Mouse (Mus musculus) frontal cortex, postnatal 36 days (tissue): ENCODE data around the gene Rin3.
A peak's percentile ranks its signal among the peaks of the same experiment; 100 is the strongest.

Source experiments
- DNase-seq, 2 experiments: peaks; one replicate each; pipeline ENCODE4 v3.0.0; 2022; ENCODE audit warnings: low spot score in 2 of 2

The Rin3 gene

GRCm38 (mm10) chr12:102369488-102370235 is 86.8 kb downstream of the Rin3 start:
- DNase-seq = no peak

- no peak for DNase-seq
Measured at GRCm38 (mm10) chr12:102370931-102371500, 88.2 kb downstream of the Rin3 start.

- no peak for DNase-seq
Measured at GRCm38 (mm10) chr12:102372322-102372721, 89.5 kb downstream of the Rin3 start.

GRCm38 (mm10) chr12:102382180-102382579 is 99.3 kb downstream of the Rin3 start:
- DNase-seq = no peak

- DNase-seq = no peak
Measured at GRCm38 (mm10) chr12:102383288-102383687, 100.4 kb downstream of the Rin3 start.

GRCm38 (mm10) chr12:102384819-102385218 is 102.0 kb downstream of the Rin3 start:
- DNase-seq = peak; percentile 49 to 57

GRCm38 (mm10) chr12:102387219-102387917 is 104.5 kb downstream of the Rin3 start:
- peak; percentile 89 to 92 for DNase-seq

- DNase-seq = no peak
Measured at GRCm38 (mm10) chr12:102390042-102390441, 107.2 kb downstream of the Rin3 start.

- DNase-seq = no peak
Measured at GRCm38 (mm10) chr12:102391109-102391508, 108.3 kb downstream of the Rin3 start.

- DNase-seq = no peak
Measured at GRCm38 (mm10) chr12:102391982-102392381, 109.1 kb downstream of the Rin3 start.

- no peak for DNase-seq
Measured at GRCm38 (mm10) chr12:102394496-102394895, 111.6 kb downstream of the Rin3 start.

- DNase-seq = no peak
Measured at GRCm38 (mm10) chr12:102395537-102395936, 112.7 kb downstream of the Rin3 start.

- no peak for DNase-seq
Measured at GRCm38 (mm10) chr12:102395998-102396991, 113.4 kb downstream of the Rin3 start.

GRCm38 (mm10) chr12:102398588-102398987 is 115.7 kb downstream of the Rin3 start:
- DNase-seq = no peak

- no peak for DNase-seq
Measured at GRCm38 (mm10) chr12:102413171-102413570, 130.3 kb downstream of the Rin3 start.

- DNase-seq = no peak
Measured at GRCm38 (mm10) chr12:102414686-102415085, 131.8 kb downstream of the Rin3 start.

- DNase-seq = peak; percentile 39 to 53
Measured at GRCm38 (mm10) chr12:102416391-102416837, 133.6 kb downstream of the Rin3 start.

- DNase-seq = no peak
Measured at GRCm38 (mm10) chr12:102416955-102417510, 134.2 kb downstream of the Rin3 start.

- DNase-seq = no peak
Measured at GRCm38 (mm10) chr12:102417701-102418100, 134.9 kb downstream of the Rin3 start.

GRCm38 (mm10) chr12:102419544-102419943 is 136.7 kb downstream of the Rin3 start:
- DNase-seq = no peak
